Mouse (Mus musculus) ES-E14 (cell line): ENCODE measurements at regions not wholly inside any gene's neighbourhood (a gene's known extent, or its start where the extent isn't known, plus 50 kb on each side); places are given as distances from the start of the nearest gene placed in this dataset.

Experiments used
- DNase-seq: peaks from one replicate; pipeline ENCODE4 v3.0.0-alpha.2; 2013; ENCODE audit warnings: low read depth, low spot score
- H3K27ac ChIP-seq: 2 replicates; pipeline ENCODE4 v1.5.1; 2012; ENCODE audit warnings: low read depth, mild to moderate bottlenecking, low read length, moderate library complexity, mixed read lengths; ENCODE audit not compliant: poor library complexity, insufficient read depth, severe bottlenecking
- H3K36me3 ChIP-seq: 2 replicates; pipeline ENCODE4 v1.6.1; 2012; ENCODE audit warnings: mild to moderate bottlenecking, low read length, moderate library complexity, mixed read lengths; ENCODE audit not compliant: control insufficient read depth, poor library complexity, insufficient read depth, severe bottlenecking
- H3K4me1 ChIP-seq, 2 experiments: fragments of 150-350 bp in 1 of 2; sonication (generic) in 1 of 2; 2 replicates each; pipeline ENCODE4 v1.6.1; 2012; ENCODE audit warnings: low read length in 2 of 2, mild to moderate bottlenecking in 1 of 2, mixed read lengths in 1 of 2; ENCODE audit not compliant: control insufficient read depth in 2 of 2, insufficient read depth in 2 of 2, poor library complexity in 1 of 2
- H3K4me3 ChIP-seq, 2 experiments: fragments of 150-350 bp in 1 of 2; sonication (generic) in 1 of 2; 2 replicates each; pipeline ENCODE4 v1.5.1; 2012; ENCODE audit warnings: low read length in 2 of 2, low read depth in 1 of 2, mild to moderate bottlenecking in 1 of 2, mixed read lengths in 1 of 2; ENCODE audit not compliant: insufficient read depth in 1 of 2, poor library complexity in 1 of 2, severe bottlenecking in 1 of 2
- H3K9ac ChIP-seq: 2 replicates; pipeline ENCODE4 v1.6.1; 2012; ENCODE audit warnings: low read depth, mild to moderate bottlenecking, low read length, mixed read lengths; ENCODE audit not compliant: poor library complexity, insufficient read depth, severe bottlenecking
- H3K9me3 ChIP-seq: fragments of 150-350 bp; sonication (generic); 2 replicates; pipeline ENCODE4 v1.6.1; 2012; ENCODE audit warnings: low read depth, mild to moderate bottlenecking, low read length; ENCODE audit not compliant: control insufficient read depth, insufficient read depth
- CHD2 ChIP-seq: IDR thresholded peaks from 2 replicates; pipeline ENCODE4 v1.6.1; 2014; ENCODE audit warnings: mild to moderate bottlenecking, low read depth, low read length, inconsistent platforms
- HCFC1 ChIP-seq: IDR thresholded peaks from 2 replicates; pipeline ENCODE4 v1.6.1; 2012; ENCODE audit warnings: low read length, inconsistent platforms, borderline replicate concordance; ENCODE audit not compliant: insufficient read depth
- MAFK ChIP-seq: IDR thresholded peaks from 2 replicates; pipeline ENCODE4 v1.6.1; 2014; ENCODE audit warnings: mild to moderate bottlenecking, low read depth, low read length, inconsistent platforms; ENCODE audit not compliant: insufficient read depth
- ZC3H11A ChIP-seq: IDR thresholded peaks from 2 replicates; pipeline ENCODE4 v1.6.1; 2012; ENCODE audit warnings: low read depth, mild to moderate bottlenecking, inconsistent platforms, low read length, borderline replicate concordance
- ZNF384 ChIP-seq: IDR thresholded peaks from 2 replicates; pipeline ENCODE4 v1.6.1; 2012; ENCODE audit warnings: low read depth, low read length, inconsistent platforms
- in situ Hi-C, 2 experiments: fragments of 600-800 bp; cut with MboI; formaldehyde crosslinking; loops; one replicate each; pipeline ENCODE4 v1.15.1; 2025; ENCODE audit warnings: low sequenced_read_pairs in 2 of 2, inconsistent platforms in 1 of 2; ENCODE audit not compliant: unreplicated experiment in 2 of 2

- TF ChIP-seq ZC3H11A = no peak
- no peak for TF ChIP-seq CHD2
- no peak for TF ChIP-seq HCFC1
- no peak for TF ChIP-seq MAFK
- no peak for TF ChIP-seq ZNF384
- Histone ChIP-seq H3K27ac (no peak overlapping the region), H3K9ac (no peak overlapping the region), H3K4me1 (no peaks in the 10 kb centered on the region), H3K4me3 (no peak overlapping the region), H3K36me3 (no peaks in the 10 kb centered on the region), H3K9me3 (no peaks in the 10 kb centered on the region)
- DNase-seq = no peak
- in situ Hi-C loops = no loop called here
Measured at GRCm38 (mm10) chr19:21066432-21067113, 112.6 kb upstream of the Tmc1 start.

- TF ChIP-seq MAFK (no peak), HCFC1 (no peak), CHD2 (no peak), ZC3H11A (no peak), ZNF384 (no peak)
- Histone ChIP-seq H3K27ac (no peak overlapping the region), H3K4me1 (no peaks in the 10 kb centered on the region), H3K9ac (no peak overlapping the region), H3K9me3 (no peaks in the 10 kb centered on the region), H3K4me3 (no peak overlapping the region), H3K36me3 (no peaks in the 10 kb centered on the region)
- in situ Hi-C loops = no loop called here
- no peak for DNase-seq
Measured at GRCm38 (mm10) chr19:21064902-21065301, 110.9 kb upstream of the Tmc1 start.

GRCm38 (mm10) chr19:21053597-21054544 lies 99.9 kb upstream of the Tmc1 start:
- H3K9me3 ChIP-seq = no peaks in the 10 kb centered on the region
- H3K27ac ChIP-seq = no peak overlapping the region
- no peaks in the 10 kb centered on the region for H3K36me3 ChIP-seq
- no peak for TF ChIP-seq MAFK
- no peak overlapping the region for H3K4me3 ChIP-seq
- no peak overlapping the region for H3K9ac ChIP-seq
- H3K4me1 ChIP-seq = no peaks in the 10 kb centered on the region
- in situ Hi-C loops = no loop called here
- no peak for DNase-seq

- Histone ChIP-seq H3K36me3 (no peaks in the 10 kb centered on the region), H3K4me1 (no peaks in the 10 kb centered on the region), H3K9me3 (no peaks in the 10 kb centered on the region), H3K27ac (no peak overlapping the region), H3K9ac (no peak overlapping the region), H3K4me3 (no peak overlapping the region)
- TF ChIP-seq CHD2 (no peak), ZNF384 (no peak), MAFK (no peak), ZC3H11A (no peak), HCFC1 (no peak)
- DNase-seq = no peak
- in situ Hi-C loops = no loop called here
Measured at GRCm38 (mm10) chr19:21052771-21053170, 98.8 kb upstream of the Tmc1 start.
